Mouse (Mus musculus) adrenal gland, postnatal 4 days (tissue): ENCODE measurements around the gene Ormdl3. TPM values are rescaled to one million over a fixed set of nuclear protein-coding genes. Genes with fewer than 3 reads are reported as not detected.
A peak's percentile ranks its signal among the peaks of the same experiment; 100 is the strongest.

ENCODE experiments used
- DNase-seq, 2 experiments: peaks; one replicate each; pipeline ENCODE4 v3.0.0; 2021 to 2022; ENCODE audit warnings: low spot score in 2 of 2, mixed read lengths in 2 of 2
- total RNA-seq, 2 experiments: library from RNA; stranded (reverse); gene quantifications; 2 replicates each; pipeline ENCODE4 v1.2.3; 2021

Gene Ormdl3
- total RNA-seq, 2 experiments from 2014 or later: 74.7 to 84.1 TPM

- no peak for DNase-seq
These were observed 32.0 kb downstream of the Ormdl3 start for GRCm38 (mm10) chr11:98555124-98555700.

DNA sequence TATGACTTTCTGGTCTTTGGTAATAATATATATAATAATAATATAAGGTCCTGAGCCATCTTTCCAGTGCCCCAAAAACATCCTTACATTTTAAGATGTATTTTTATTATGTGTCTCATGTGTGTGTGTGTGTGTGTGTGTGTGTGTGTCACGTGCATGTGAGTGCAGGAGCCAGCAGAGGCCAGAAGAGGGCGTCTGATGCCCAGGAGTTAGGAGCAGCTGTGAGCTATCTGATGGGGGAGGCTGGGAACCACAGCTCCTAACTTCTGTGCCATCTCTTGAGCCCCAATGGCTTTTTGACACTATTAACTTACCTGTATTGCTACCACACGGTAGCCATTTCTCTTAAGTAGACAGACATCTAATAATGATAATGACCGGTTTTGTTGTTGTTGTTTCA is 33.2 kb downstream of the Ormdl3 start:
- DNase-seq: no peak

GRCm38 (mm10) chr11:98550975-98551828 is 36.0 kb downstream of the Ormdl3 start, which contains the start of gene Zpbp2:
TSS of gene Zpbp2 (plus strand) at chr11:98551097.
- DNase-seq: peak; percentile 71 to 82

GRCm38 (mm10) chr11:98550311-98550974 is 36.7 kb downstream of the Ormdl3 start:
- no peak for DNase-seq

GRCm38 (mm10) chr11:98549363-98549762 is 37.8 kb downstream of the Ormdl3 start:
- no peak for DNase-seq

DNA sequence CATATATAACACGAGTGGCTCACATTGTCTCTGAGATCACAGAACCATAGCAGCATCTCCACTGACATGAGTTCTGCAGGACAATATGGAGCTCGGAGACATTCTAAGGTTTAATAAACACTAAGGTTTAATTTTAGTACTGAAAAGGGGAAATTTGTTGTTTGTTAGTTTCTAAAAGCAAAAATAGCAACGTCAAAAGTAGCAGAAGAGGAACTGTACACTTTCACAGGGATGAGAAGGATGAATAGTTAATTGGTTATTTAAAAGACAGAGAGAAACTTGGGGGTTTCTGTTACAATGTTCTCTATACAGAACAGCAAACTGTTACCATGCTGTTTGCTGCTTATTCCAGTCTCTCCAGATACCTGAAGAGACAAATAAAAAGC is 39.9 kb downstream of the Ormdl3 start:
- DNase-seq: no peak

DNA sequence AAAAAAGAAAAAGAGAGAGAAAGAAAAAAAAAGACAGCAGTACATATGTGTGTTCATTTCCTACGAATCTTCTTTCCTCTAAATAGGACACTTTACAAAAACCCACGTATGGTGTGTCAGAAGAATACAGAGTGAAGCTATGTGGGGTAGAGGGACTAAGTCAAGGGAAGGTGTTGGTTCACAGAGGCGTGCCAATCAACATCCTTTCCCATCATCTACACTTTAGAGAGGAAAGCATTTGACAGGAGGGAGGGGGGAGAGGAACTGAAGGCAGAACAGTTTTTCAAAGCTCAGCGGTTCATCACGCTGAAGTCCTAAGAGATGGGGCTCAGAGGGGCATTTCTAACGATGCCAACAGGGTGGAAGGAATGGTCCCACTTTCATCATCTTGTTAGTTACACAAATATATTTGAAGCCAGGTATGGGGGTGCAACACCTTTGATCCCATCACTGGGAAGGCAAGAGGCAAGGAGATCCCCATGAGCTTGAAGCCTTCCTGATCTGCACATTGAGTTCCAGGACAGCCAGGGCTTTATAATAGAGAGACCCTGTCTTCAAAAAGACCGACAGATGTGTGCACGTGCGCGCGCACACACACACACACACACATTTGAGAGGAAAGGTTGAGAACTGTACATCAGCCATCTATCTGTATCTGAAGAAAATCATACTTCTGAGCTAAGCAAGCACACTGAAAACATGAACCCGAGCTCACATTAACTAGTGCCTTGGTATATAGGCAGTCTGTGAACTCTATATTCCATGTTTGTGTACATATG is 40.5 kb downstream of the Ormdl3 start:
- DNase-seq: no peak

DNA sequence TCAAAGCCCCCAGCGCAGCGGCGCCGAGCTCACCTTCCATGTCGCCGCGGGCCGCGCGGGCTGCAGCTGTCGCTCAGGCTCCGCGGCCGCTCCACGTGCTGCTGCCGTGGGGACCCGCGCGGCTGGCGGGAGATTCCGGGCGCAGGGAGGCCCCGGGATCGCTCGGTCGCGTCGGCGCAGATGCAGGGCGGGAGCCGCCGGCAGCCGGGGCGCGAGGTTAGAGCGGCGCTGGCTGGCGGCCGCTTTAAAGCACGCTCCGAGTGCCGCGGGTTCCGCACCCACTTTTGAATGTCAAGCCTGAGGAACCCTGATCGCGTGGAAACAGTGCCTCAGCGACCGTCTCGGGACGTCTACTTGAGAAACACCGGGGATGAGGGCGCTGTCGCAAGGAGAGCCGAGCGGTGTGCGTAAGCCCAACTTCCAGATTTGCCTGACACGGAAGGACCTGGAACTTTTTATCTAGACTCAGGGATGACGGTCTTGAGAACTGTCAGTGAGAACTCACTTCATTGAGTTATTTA is 41.4 kb downstream of the Ormdl3 start, which contains the start of gene Ikzf3:
TSS of gene Ikzf3 (minus strand) at position 321 of the 521 bp plus-strand sequence.
- no peak for DNase-seq

DNA sequence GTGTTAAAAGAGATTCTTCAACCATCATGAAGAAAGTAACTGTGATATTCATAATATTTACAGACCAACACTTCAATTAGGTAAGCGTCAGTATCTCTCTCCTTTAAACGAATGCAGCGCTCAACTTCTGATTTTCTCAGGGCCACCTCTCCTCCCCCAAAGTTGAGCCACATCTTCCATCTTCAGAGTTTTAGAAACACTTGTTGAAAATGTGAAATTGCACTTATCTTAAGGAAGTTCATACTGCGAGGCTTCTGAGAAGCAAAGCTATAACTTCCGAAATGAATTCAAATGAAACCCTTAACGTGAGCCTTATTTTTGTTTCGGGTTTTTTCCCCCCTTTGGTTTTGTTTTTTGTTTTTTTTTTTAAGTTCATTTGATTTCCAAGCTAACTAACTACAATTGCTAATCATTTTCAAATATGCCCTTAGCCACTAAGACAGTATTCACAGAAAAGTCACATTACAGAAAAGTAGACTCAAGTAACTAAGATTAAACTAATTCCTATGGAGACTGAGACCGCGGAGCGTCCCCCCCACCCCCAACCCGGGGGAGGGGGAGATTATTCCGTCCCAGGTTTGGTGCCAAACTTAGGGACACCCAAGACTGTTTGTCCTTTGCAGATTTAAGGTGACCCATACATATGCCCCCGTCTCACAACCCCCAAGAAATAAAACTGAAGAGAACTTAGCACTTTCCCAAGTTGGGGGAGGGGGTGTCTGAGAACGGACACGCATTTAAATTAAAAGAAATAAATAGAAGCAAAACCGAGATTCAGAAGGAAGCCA is 42.1 kb downstream of the Ormdl3 start:
- no peak for DNase-seq

DNA sequence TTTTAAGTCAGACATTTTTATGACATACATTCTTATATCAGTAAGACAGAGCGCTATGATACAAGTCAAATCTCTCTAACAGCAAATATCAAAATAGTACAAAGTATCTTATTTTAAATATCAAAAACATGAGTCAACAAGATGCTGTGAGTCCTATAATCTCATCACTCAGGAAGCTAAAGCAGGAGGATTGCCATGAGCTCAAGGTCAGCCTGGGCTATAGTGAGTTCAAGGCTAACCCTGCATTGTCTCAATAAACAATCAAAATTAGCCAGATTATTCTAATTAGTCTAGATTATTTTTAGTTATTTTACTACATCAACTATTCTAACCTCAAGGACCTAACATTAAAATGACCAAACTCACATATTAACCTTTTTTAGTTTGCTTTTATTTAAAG is 43.8 kb downstream of the Ormdl3 start:
- DNase-seq: no peak

DNA sequence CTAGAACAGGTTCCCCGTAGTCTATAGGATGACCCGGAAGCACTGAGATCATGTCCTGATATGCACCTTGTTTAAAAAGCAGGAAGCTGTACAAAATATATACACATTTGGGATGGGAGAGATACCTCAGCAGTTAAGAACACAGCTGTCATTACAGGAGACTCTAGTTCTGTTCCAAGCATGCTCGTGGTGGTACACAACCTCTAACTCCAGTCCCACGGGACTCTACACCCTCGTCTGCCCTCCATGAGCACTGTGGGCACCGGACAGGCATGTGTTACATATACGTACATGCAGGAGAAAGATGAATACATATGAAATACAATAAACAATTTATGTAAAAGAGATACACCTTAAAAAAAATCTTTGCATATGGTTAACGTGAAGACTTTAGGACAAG is 44.6 kb downstream of the Ormdl3 start:
- DNase-seq: no peak

DNA sequence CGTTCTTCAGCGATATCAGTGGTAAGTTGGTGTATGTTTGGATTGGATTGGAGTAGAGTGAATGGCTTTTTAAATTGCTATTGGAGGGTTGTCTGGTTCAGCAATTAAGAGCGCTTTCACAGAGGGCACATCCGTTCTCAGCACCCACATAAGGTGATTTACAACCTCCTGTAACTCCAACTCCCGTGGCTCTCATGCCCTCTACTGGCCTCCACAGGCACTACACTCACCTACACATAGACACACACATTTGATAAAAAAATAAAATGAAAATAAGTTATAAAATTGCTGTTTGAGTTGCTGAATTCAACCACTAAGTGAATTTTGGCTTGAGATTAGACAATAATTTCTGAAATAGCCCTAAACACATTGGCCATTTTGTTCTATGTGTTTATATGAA is 46.8 kb downstream of the Ormdl3 start:
- no peak for DNase-seq

DNA sequence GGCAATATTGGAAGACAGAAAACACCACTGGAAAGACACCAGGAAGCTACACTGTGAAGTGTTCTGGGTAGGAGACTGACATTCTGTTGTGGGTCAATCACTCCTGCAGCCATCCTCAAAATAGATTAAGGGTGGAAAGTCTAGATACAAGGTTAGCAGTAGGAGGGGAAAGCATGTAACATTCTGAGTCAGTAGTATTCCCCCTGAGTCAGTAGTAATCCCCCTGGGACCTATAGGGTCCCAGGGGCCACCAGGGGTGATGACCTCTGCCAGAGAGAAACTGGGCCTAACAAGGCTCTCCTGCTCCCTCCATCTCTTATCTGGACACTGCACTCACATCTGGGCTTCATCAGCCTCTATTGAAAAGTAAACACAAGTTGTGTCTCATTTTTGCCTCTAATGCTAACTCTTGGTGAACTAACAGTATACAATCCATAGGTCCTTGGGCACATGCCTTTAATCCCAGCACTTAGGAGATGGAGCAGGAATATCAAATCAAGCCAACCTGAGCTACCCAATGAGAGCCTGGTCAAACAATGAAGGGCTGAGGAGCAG is 49.6 kb downstream of the Ormdl3 start:
- DNase-seq: no peak

Other genes with a start within 250 kb of the Ormdl3 start
- 1 to 10 TPM; 1.3 to 1.9 TPM for gene Ppp1r1b, start 239.0 kb downstream of the Ormdl3 start, total RNA-seq
- 10 to 100 TPM; 30.3 to 30.9 TPM for gene Stard3, start 229.0 kb downstream of the Ormdl3 start, total RNA-seq
- gene Tcap, start 203.6 kb downstream of the Ormdl3 start, total RNA-seq: 10 to 100 TPM in 1 of 2 experiments, 1 to 10 TPM in 1; 8.6 to 16.7 TPM
- 100 to 1,000 TPM; 686 to 903 TPM for gene Pnmt, start 200.9 kb downstream of the Ormdl3 start, total RNA-seq
- gene Pgap3, start 186.9 kb downstream of the Ormdl3 start, total RNA-seq: 10 to 100 TPM in 1 of 2 experiments, 1 to 10 TPM in 1; 9.7 to 11.0 TPM
- 10 to 100 TPM; 10.8 to 19.4 TPM for gene Erbb2, start 174.9 kb downstream of the Ormdl3 start, total RNA-seq
- gene Mien1, start 148.4 kb downstream of the Ormdl3 start, total RNA-seq: 10 to 100 TPM; 53.5 to 55.3 TPM
- 10 to 100 TPM in 1 of 2 experiments, 1 to 10 TPM in 1; 5.9 to 10.3 TPM for gene Grb7, start 141.0 kb downstream of the Ormdl3 start, total RNA-seq
- gene Ikzf3, start 41.3 kb downstream of the Ormdl3 start, total RNA-seq: 1 to 10 TPM in 1 of 2 experiments, under 1 TPM in 1; 0.36 to 1.4 TPM
- under 1 TPM in 1 of 2 experiments, not detected in 1; 0.45 TPM for gene Zpbp2, start 36.3 kb downstream of the Ormdl3 start, total RNA-seq
- gene Lrrc3c, start 10.9 kb upstream of the Ormdl3 start, total RNA-seq: not detected
- gene Gm12355, start 38.3 kb upstream of the Ormdl3 start, total RNA-seq: 10 to 100 TPM; 23.3 to 26.6 TPM
- 10 to 100 TPM; 12.0 to 14.5 TPM for gene Gsdma3, start 39.0 kb upstream of the Ormdl3 start, total RNA-seq
- gene Gsdma2, start 59.4 kb upstream of the Ormdl3 start, total RNA-seq: under 1 TPM; 0.25 to 0.48 TPM
- not detected for gene Gsdma, start 77.0 kb upstream of the Ormdl3 start, total RNA-seq
- 100 to 1,000 TPM; 137 to 147 TPM for gene Psmd3, start 95.2 kb upstream of the Ormdl3 start, total RNA-seq
- gene Csf3, start 113.9 kb upstream of the Ormdl3 start, total RNA-seq: not detected
- gene Med24, start 142.1 kb upstream of the Ormdl3 start, total RNA-seq: 10 to 100 TPM; 75.7 to 84.8 TPM
- gene Thra, start 153.3 kb upstream of the Ormdl3 start, total RNA-seq: 100 to 1,000 TPM; 181 to 195 TPM
- 100 to 1,000 TPM; 104 to 115 TPM for gene Nr1d1, start 188.0 kb upstream of the Ormdl3 start, total RNA-seq
- gene Msl1, start 208.1 kb upstream of the Ormdl3 start, total RNA-seq: 100 to 1,000 TPM; 119 to 121 TPM
- gene Casc3, start 217.5 kb upstream of the Ormdl3 start, total RNA-seq: 10 to 100 TPM; 45.2 to 54.8 TPM
- 1 to 10 TPM; 2.6 to 3.0 TPM for gene Rapgefl1, start 249.4 kb upstream of the Ormdl3 start, total RNA-seq